26 mouse cellular contexts compared by ENCODE assay signal in the genomic region with DNA sequence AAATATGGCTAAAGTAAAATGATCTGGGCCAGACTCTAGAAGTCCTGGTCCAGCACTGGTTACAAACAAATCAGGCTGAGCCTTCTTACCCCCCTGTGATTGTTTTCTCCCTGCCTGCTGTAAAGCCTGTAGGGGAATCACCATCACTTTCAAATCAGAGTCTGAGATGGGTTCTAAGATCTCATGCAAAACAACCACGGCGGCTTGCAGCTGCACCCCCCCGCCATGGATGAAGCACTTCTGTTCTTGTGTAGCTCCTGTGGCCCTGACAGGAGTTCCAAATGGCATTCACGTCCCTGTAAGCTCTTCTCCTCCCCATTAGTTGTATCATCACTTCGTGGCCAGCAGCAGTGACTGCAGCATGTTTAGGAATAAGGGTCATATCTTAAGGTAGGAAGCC. TPM values are rescaled to one million over a fixed set of nuclear protein-coding genes. Genes with fewer than 3 reads are reported as not detected.
DNase-seq lines count a peak whose midpoint lies in the region; ATAC-seq and TF ChIP-seq lines count a peak whose summit lies in the region.
"Had no signal": no experiment of that assay in that cellular context is flagged by ENCODE, and none has a peak within 500 bp of the region (broad histone marks: within the 10 kb centered on the region; RNA-seq: fewer than 3 reads in every experiment).

No protein-coding gene starts in this region.

- no peaks in the 10 kb centered on the region for H3K27me3 ChIP-seq in CH12.LX (replicated peaks)
- H3K27me3 ChIP-seq in hindbrain, embryonic 12.5 days, result no peaks in the 10 kb centered on the region
- H3K27me3 ChIP-seq: embryonic facial prominence, embryonic 13.5 days; embryonic facial prominence, embryonic 15.5 days; forebrain, embryonic 12.5 days had no signal

- H3K9ac ChIP-seq in CH12.LX (ENCODE audit: insufficient read depth, low read depth), result no peak overlapping the region
- no peak overlapping the region for H3K9ac ChIP-seq in hindbrain, embryonic 12.5 days
- H3K9ac ChIP-seq: embryonic facial prominence, embryonic 13.5 days; embryonic facial prominence, embryonic 15.5 days; forebrain, embryonic 12.5 days had no signal

- dilution Hi-C loops in CH12.LX (cut with MboI; ENCODE audit: extremely low pct_ligation_motif_present, extremely low pct_unique_long_range_greater_than_20kb, low sequenced_read_pairs), result no loop called here

- no peak for TF ChIP-seq CTCF in CH12.LX (conservative IDR thresholded peaks at IDR 0.05 in 1 of 2, IDR thresholded peaks at IDR 0.05 in 1 of 2; ENCODE audit: low read depth in 2 of 2, low read length in 2 of 2)

- TF ChIP-seq POLR2A in CH12.LX (IDR thresholded peaks at IDR 0.05; ENCODE audit: low read depth, low read length), result no peak

- no peak overlapping the region for H3K4me2 ChIP-seq in CH12.LX (ENCODE audit: insufficient read depth, low read depth, poor library complexity, severe bottlenecking)
- H3K4me2 ChIP-seq in hindbrain, embryonic 12.5 days (replicated peaks), result no peak overlapping the region
- H3K4me2 ChIP-seq: embryonic facial prominence, embryonic 13.5 days; embryonic facial prominence, embryonic 15.5 days; forebrain, embryonic 12.5 days had no signal

- H3K27ac ChIP-seq in CH12.LX (ENCODE audit: insufficient read depth, low read depth), result no peak overlapping the region
- H3K27ac ChIP-seq in hindbrain, embryonic 12.5 days, result no peak overlapping the region
- H3K27ac ChIP-seq: embryonic facial prominence, embryonic 13.5 days; embryonic facial prominence, embryonic 15.5 days; forebrain, embryonic 10.5 days; forebrain, embryonic 12.5 days had no signal

- H3K79me2 ChIP-seq in CH12.LX (replicated peaks; ENCODE audit: control insufficient read depth, extremely low read depth, insufficient read depth, poor library complexity, severe bottlenecking), result no peaks in the 10 kb centered on the region

- peak; percentile 12 for DNase-seq in 416B (ENCODE audit: low read depth)
- DNase-seq in CH12.LX (ENCODE audit: extremely low read depth), result peak; percentile 53
- no peak for DNase-seq in frontal cortex, adult 2 months (ENCODE audit: extremely low spot score in 1 of 2, low spot score in 1 of 2)
- DNase-seq: adrenal gland, adult 2 months; adrenal gland, postnatal 10 days; adrenal gland, postnatal 25 days; cerebellum, adult 11 months; cerebellum, adult 18-20 months; cerebellum, adult 8-10 months; cerebellum, adult 9-11 months; cerebellum, postnatal 14 days; cerebellum, postnatal 36 days; embryo, embryonic 11 days had no signal

- peaks cover 15% of the 10 kb centered on the region for H3K9me3 ChIP-seq in CH12.LX (replicated peaks; ENCODE audit: low read length)
- H3K9me3 ChIP-seq in hindbrain, embryonic 12.5 days (replicated peaks), result peaks cover 3% of the 10 kb centered on the region; the same call in 1 of the 2 replicates
- H3K9me3 ChIP-seq: embryonic facial prominence, embryonic 15.5 days had no signal

- 0 out of 2 replicates have a peak, but pooled peaks have one; percentile 33 for ATAC-seq in megakaryocyte progenitor cell, adult 5-6 weeks (replicated peaks; ENCODE audit: poor library complexity)
- ATAC-seq in hindbrain, embryonic 12.5 days (ENCODE audit: low FRiP score), result no peak
- ATAC-seq: CD4-positive, CD25-positive, alpha-beta regulatory T cell, adult 4 months; forebrain, embryonic 14.5 days; forebrain, embryonic 16.5 days had no signal

- TF ChIP-seq EP300 in CH12.LX (IDR thresholded peaks at IDR 0.05; ENCODE audit: low read length), result no peak

- TF ChIP-seq RAD21 in CH12.LX (IDR thresholded peaks at IDR 0.05; ENCODE audit: low read depth, low read length), result no peak

- H3K4me3 ChIP-seq in CH12.LX (replicated peaks in 1 of 3; ENCODE audit: low read depth in 2 of 3, low read length in 2 of 3, poor library complexity in 1 of 3), result no peak overlapping the region
- no peak overlapping the region for H3K4me3 ChIP-seq in hindbrain, embryonic 12.5 days
- H3K4me3 ChIP-seq: embryonic facial prominence, embryonic 13.5 days; embryonic facial prominence, embryonic 15.5 days; erythroblast, embryonic 14.5 days; forebrain, embryonic 10.5 days; forebrain, embryonic 12.5 days had no signal

- WGBS in hindbrain, embryonic 12.5 days, result 81% methylated on average over 5 of the region's 5 CpGs

- peaks cover 5 to 21% of the 10 kb centered on the region in 2 experiments for H3K4me1 ChIP-seq in CH12.LX (ENCODE audit: control insufficient read depth in 1 of 2, insufficient read depth in 2 of 2)
- no peaks in the 10 kb centered on the region for H3K4me1 ChIP-seq in hindbrain, embryonic 12.5 days
- H3K4me1 ChIP-seq: embryonic facial prominence, embryonic 13.5 days; embryonic facial prominence, embryonic 15.5 days; forebrain, embryonic 10.5 days; forebrain, embryonic 12.5 days had no signal

- peaks cover 17 to 29% of the 10 kb centered on the region in 2 experiments for H3K36me3 ChIP-seq in CH12.LX (replicated peaks in 1 of 2; ENCODE audit: control insufficient read depth in 1 of 2, insufficient read depth in 1 of 2, low read length in 1 of 2)
- H3K36me3 ChIP-seq in hindbrain, embryonic 12.5 days, result peaks cover 23% of the 10 kb centered on the region

- in situ Hi-C loops in CH12.LX (cut with MboI; ENCODE audit: low pct_ligation_motif_present, low pct_unique_long_range_greater_than_20kb, low sequenced_read_pairs), result no loop called here

TF ChIP-seq in CH12.LX, 34 proteins besides CTCF, POLR2A, EP300 and RAD21:
- TF ChIP-seq TBP (conservative IDR thresholded peaks at IDR 0.05; ENCODE audit: low read depth, low read length) (no peak), IRF4 (IDR thresholded peaks at IDR 0.05; ENCODE audit: low read depth, low read length) (no peak), GABPA (IDR thresholded peaks at IDR 0.05; ENCODE audit: insufficient replicate concordance, low read depth, low read length) (no peak), ELF1 (IDR thresholded peaks at IDR 0.05; ENCODE audit: low read depth, low read length) (no peak), NELFE (IDR thresholded peaks at IDR 0.05; ENCODE audit: low read depth, low read length) (no peak)
TF ChIP-seq in CH12.LX: peak in this region for 0.

RNA-seq across cellular contexts. Expression of a gene that starts 3.8 kb away (rescaled TPM):
- not detected in 2 replicates for total RNA-seq in CH12.LX (2012; rRNA removed)
- total RNA-seq in CH12.LX (2014; rRNA removed), result not detected in 2 replicates
- polyA plus RNA-seq in CH12.LX (2012; ENCODE audit: insufficient read length, low read depth), result 0.15 and 0.17 TPM in 2 replicates
- not detected in 2 replicates for total RNA-seq in megakaryocyte progenitor cell, adult 5-6 weeks (2015)
- total RNA-seq in megakaryocyte progenitor cell, adult 5-6 weeks (2017), result 0.03 TPM in 1 of 2 replicates, not detected in the other
- polyA plus RNA-seq in frontal cortex, adult 2 months (2012; rRNA removed), result 0.19 and 0.24 TPM in 2 replicates
- polyA plus RNA-seq in hindbrain, embryonic 12.5 days (2016; fragmentation: Nextera tagmentation; extraction: Ambion mirVana), result 0.25 TPM in 1 of 2 replicates, not detected in the other
- total RNA-seq: adrenal gland, adult 2 months; adrenal gland, postnatal 10 days; adrenal gland, postnatal 25 days; adrenal gland, postnatal 4 days; common myeloid progenitor, adult 5-6 weeks; MEL had no signal
- polyA plus RNA-seq: embryonic facial prominence, embryonic 13.5 days; forebrain, embryonic 10.5 days; forebrain, embryonic 12.5 days; forebrain, embryonic 14.5 days had no signal

RNA-seq across cellular contexts. Expression of a gene that starts 25.5 kb away (rescaled TPM):
- total RNA-seq in CH12.LX (2012; rRNA removed), result 73.8 and 89.4 TPM in 2 replicates
- 96.2 and 99.7 TPM in 2 replicates for total RNA-seq in CH12.LX (2014; rRNA removed)
- polyA plus RNA-seq in CH12.LX (2012; ENCODE audit: insufficient read length, low read depth), result 241 and 324 TPM in 2 replicates
- 106 TPM in 2 replicates for total RNA-seq in megakaryocyte progenitor cell, adult 5-6 weeks (2015)
- 105 and 140 TPM in 2 replicates for total RNA-seq in megakaryocyte progenitor cell, adult 5-6 weeks (2017)
- polyA plus RNA-seq in frontal cortex, adult 2 months (2012; rRNA removed), result 116 and 117 TPM in 2 replicates
- 136 and 143 TPM in 2 replicates for polyA plus RNA-seq in hindbrain, embryonic 12.5 days (2016; fragmentation: Nextera tagmentation; extraction: Ambion mirVana)

RNA-seq across cellular contexts. Expression of a gene that starts 26.2 kb away (rescaled TPM):
- total RNA-seq in CH12.LX (2012; rRNA removed) (12.9 and 13.8 TPM in 2 replicates), CH12.LX (2014; rRNA removed) (21.0 and 21.5 TPM in 2 replicates)
- polyA plus RNA-seq in CH12.LX (2012; ENCODE audit: insufficient read length, low read depth), result 16.3 and 17.1 TPM in 2 replicates
- total RNA-seq in megakaryocyte progenitor cell, adult 5-6 weeks (2015), result 14.3 and 21.7 TPM in 2 replicates
- 18.3 and 23.3 TPM in 2 replicates for total RNA-seq in megakaryocyte progenitor cell, adult 5-6 weeks (2017)
- polyA plus RNA-seq in frontal cortex, adult 2 months (2012; rRNA removed), result 36.1 and 36.7 TPM in 2 replicates
- polyA plus RNA-seq in hindbrain, embryonic 12.5 days (2016; fragmentation: Nextera tagmentation; extraction: Ambion mirVana), result 37.4 and 45.1 TPM in 2 replicates

RNA-seq across cellular contexts. Expression of a gene that starts 46.3 kb away (rescaled TPM):
- total RNA-seq in CH12.LX (2012; rRNA removed), result 20.6 and 21.7 TPM in 2 replicates
- total RNA-seq in CH12.LX (2014; rRNA removed), result 19.3 and 21.4 TPM in 2 replicates
- polyA plus RNA-seq in CH12.LX (2012; ENCODE audit: insufficient read length, low read depth), result 10.0 and 12.5 TPM in 2 replicates
- total RNA-seq in megakaryocyte progenitor cell, adult 5-6 weeks (2015), result 13.5 and 22.4 TPM in 2 replicates
- total RNA-seq in megakaryocyte progenitor cell, adult 5-6 weeks (2017), result 20.4 and 26.7 TPM in 2 replicates
- polyA plus RNA-seq in frontal cortex, adult 2 months (2012; rRNA removed), result 19.5 and 20.1 TPM in 2 replicates
- polyA plus RNA-seq in hindbrain, embryonic 12.5 days (2016; fragmentation: Nextera tagmentation; extraction: Ambion mirVana), result 34.4 and 34.6 TPM in 2 replicates

Comparison
In these comparisons a context has a peak if more than half of its experiments do, and no peak if none do; other contexts are left out.
1. DNase-seq: peak in 416B (single experiment) and CH12.LX (single experiment); none in frontal cortex, adult 2 months (0 of 2).